Mouse (Mus musculus) stomach, postnatal 0 days (tissue): Measurements from ENCODE around the gene Capn11. TPM values are rescaled to one million over a fixed set of nuclear protein-coding genes. Genes with fewer than 3 reads are reported as not detected.

Experiments used
- ATAC-seq: fragments of 200-750 bp; cut with Nextera tagmentation; 2 replicates; pipeline ENCODE4 v1.8.0; 2017; ENCODE audit not compliant: low FRiP score, low TSS enrichment
- DNase-seq: peaks from one replicate; pipeline ENCODE4 v3.0.0-alpha.2; 2016; ENCODE audit warnings: low spot score
- H3K27ac ChIP-seq: fragments of 300-500 bp; sonication (generic); replicated peaks from 2 replicates; pipeline ENCODE4 v1.5.1; 2014; ENCODE audit warnings: mild to moderate bottlenecking, control low read depth
- H3K27me3 ChIP-seq: fragments of 300-500 bp; sonication (generic); 2 replicates; pipeline ENCODE4 v1.6.1; 2014; ENCODE audit warnings: low read length; ENCODE audit not compliant: control insufficient read depth, insufficient read depth
- H3K36me3 ChIP-seq: fragments of 300-500 bp; sonication (generic); 2 replicates; pipeline ENCODE4 v1.6.1; 2014; ENCODE audit warnings: low read length, mixed read lengths; ENCODE audit not compliant: control insufficient read depth, insufficient read depth
- H3K4me1 ChIP-seq: fragments of 300-500 bp; sonication (generic); replicated peaks from 2 replicates; pipeline ENCODE4 v1.6.1; 2014; ENCODE audit warnings: antibody characterized with exemption; ENCODE audit not compliant: control insufficient read depth, insufficient read depth
- H3K4me2 ChIP-seq: fragments of 300-500 bp; sonication (generic); replicated peaks from 2 replicates; pipeline ENCODE4 v1.6.1; 2014; ENCODE audit warnings: low read depth, mild to moderate bottlenecking, control low read depth, moderate library complexity
- H3K4me3 ChIP-seq: fragments of 300-500 bp; sonication (generic); 2 replicates; pipeline ENCODE4 v1.5.1; 2014; ENCODE audit warnings: low read depth, low read length, control low read depth
- H3K9ac ChIP-seq: fragments of 300-500 bp; sonication (generic); 2 replicates; pipeline ENCODE4 v1.6.1; 2014; ENCODE audit warnings: mild to moderate bottlenecking, low read length, control low read depth, mixed read lengths
- H3K9me3 ChIP-seq: fragments of 300-500 bp; sonication (generic); 2 replicates; pipeline ENCODE4 v1.6.1; 2016; ENCODE audit warnings: low read length; ENCODE audit not compliant: control insufficient read depth
- CTCF ChIP-seq: IDR thresholded peaks from 2 replicates; pipeline ENCODE4 v1.5.1; 2016; ENCODE audit warnings: antibody characterized with exemption, low read depth, mild to moderate bottlenecking, moderate library complexity
- EP300 ChIP-seq: optimal IDR thresholded peaks from 2 replicates; pipeline ENCODE3; 2016; ENCODE audit warnings: antibody characterized with exemption
- WGBS: fragments of 180-500 bp; shearing (Covaris S2); extraction: QIAGEN DNeasy Blood & Tissue Kit; methylation state at CpG from one replicate; pipeline ENCODE4 v1.1.7; 2014; 5-methylcytosine and 5-hydroxymethylcytosine counted together
- polyA plus RNA-seq: library from polyadenylated mRNA; unstranded; fragments of >200 nt; fragmentation: Nextera tagmentation; extraction: Ambion mirVana; gene quantifications from 2 replicates; pipeline ENCODE4 v1.2.1, GENCODE M21; 2015

Capn11 gene
- polyA plus RNA-seq, 1 experiment from 2014 or later, result 0.06 TPM

GRCm38 (mm10) chr17:45695227-45696120 lies 36.3 kb upstream of the Capn11 start:
- no peak for TF ChIP-seq CTCF
- no peak for TF ChIP-seq EP300
- no peaks in the 10 kb centered on the region for H3K9me3 ChIP-seq
- ATAC-seq (no peak), DNase-seq (no peak)
- no peaks in the 10 kb centered on the region; the same call in 1 of the 2 replicates for H3K36me3 ChIP-seq
- H3K4me3 ChIP-seq, result no peak overlapping the region
- peak overlapping the region; percentile 73 for H3K27ac ChIP-seq
- peaks cover 2% of the 10 kb centered on the region; the same call in 1 of the 2 replicates for H3K4me1 ChIP-seq
- no peak overlapping the region for H3K4me2 ChIP-seq
- no peaks in the 10 kb centered on the region for H3K27me3 ChIP-seq
- WGBS, result 63% methylated on average over 23 of the region's 23 CpGs
- H3K9ac ChIP-seq, result no peak overlapping the region

GRCm38 (mm10) chr17:45693812-45694565 lies 34.9 kb upstream of the Capn11 start:
- 51% methylated on average over 18 of the region's 18 CpGs for WGBS
- no peak overlapping the region for H3K9ac ChIP-seq
- H3K27me3 ChIP-seq, result no peaks in the 10 kb centered on the region
- no peak overlapping the region for H3K4me2 ChIP-seq
- no peaks in the 10 kb centered on the region for H3K9me3 ChIP-seq
- no peak for TF ChIP-seq EP300
- peak overlapping the region; percentile 71 for H3K27ac ChIP-seq
- DNase-seq (peak; percentile 57), ATAC-seq (peak; percentile 74)
- H3K36me3 ChIP-seq, result no peaks in the 10 kb centered on the region; the same call in 1 of the 2 replicates
- H3K4me1 ChIP-seq, result peaks cover 2% of the 10 kb centered on the region; the same call in 1 of the 2 replicates
- no peak overlapping the region for H3K4me3 ChIP-seq

GRCm38 (mm10) chr17:45692159-45692558 lies 33.0 kb upstream of the Capn11 start:
- TF ChIP-seq CTCF (no peak), EP300 (no peak)
- DNase-seq (no peak), ATAC-seq (no peak)
- no peaks in the 10 kb centered on the region for H3K27me3 ChIP-seq
- H3K9me3 ChIP-seq, result no peaks in the 10 kb centered on the region
- peaks cover 2% of the 10 kb centered on the region; the same call in 1 of the 2 replicates for H3K4me1 ChIP-seq
- WGBS, result 74% methylated on average over 5 of the region's 5 CpGs
- H3K27ac ChIP-seq, result no peak overlapping the region
- no peak overlapping the region for H3K9ac ChIP-seq
- H3K36me3 ChIP-seq, result no peaks in the 10 kb centered on the region
- no peak overlapping the region for H3K4me3 ChIP-seq
- H3K4me2 ChIP-seq, result no peak overlapping the region

GRCm38 (mm10) chr17:45690044-45690443 lies 30.9 kb upstream of the Capn11 start:
- 73% methylated on average over 4 of the region's 4 CpGs for WGBS
- Histone ChIP-seq H3K9me3 (no peaks in the 10 kb centered on the region), H3K9ac (no peak overlapping the region), H3K4me3 (no peak overlapping the region), H3K36me3 (no peaks in the 10 kb centered on the region), H3K27ac (no peak overlapping the region), H3K4me1 (no peaks in the 10 kb centered on the region; the same call in 1 of the 2 replicates), H3K27me3 (no peaks in the 10 kb centered on the region), H3K4me2 (no peak overlapping the region)
- no peak for DNase-seq
- ATAC-seq, result no peak
- TF ChIP-seq CTCF (no peak), EP300 (no peak)

- H3K4me1 ChIP-seq, result peaks cover 4% of the 10 kb centered on the region; the same call in 1 of the 2 replicates
- no peak for DNase-seq
These were observed 30.0 kb upstream of the Capn11 start for GRCm38 (mm10) chr17:45689120-45689519.

More at GRCm38 (mm10) chr17:45689120-45689519, 30.0 kb upstream of the Capn11 start:
- no peak for TF ChIP-seq CTCF
- TF ChIP-seq EP300, result no peak
- Histone ChIP-seq H3K36me3 (no peaks in the 10 kb centered on the region), H3K27ac (peak overlapping the region; percentile 24), H3K9ac (no peak overlapping the region), H3K4me2 (no peak overlapping the region), H3K4me3 (no peak overlapping the region), H3K9me3 (no peaks in the 10 kb centered on the region), H3K27me3 (no peaks in the 10 kb centered on the region)
- ATAC-seq, result no peak
- WGBS, result 49% methylated on average over 9 of the region's 9 CpGs
